Mouse (Mus musculus): ENCODE data around the gene Ifna16. TPM values are rescaled to one million over a fixed set of nuclear protein-coding genes. Genes with fewer than 3 reads are reported as not detected.

Gene Ifna16
- polyA plus RNA-seq, 1 experiment from 2014 or later, result not detected

DNA sequence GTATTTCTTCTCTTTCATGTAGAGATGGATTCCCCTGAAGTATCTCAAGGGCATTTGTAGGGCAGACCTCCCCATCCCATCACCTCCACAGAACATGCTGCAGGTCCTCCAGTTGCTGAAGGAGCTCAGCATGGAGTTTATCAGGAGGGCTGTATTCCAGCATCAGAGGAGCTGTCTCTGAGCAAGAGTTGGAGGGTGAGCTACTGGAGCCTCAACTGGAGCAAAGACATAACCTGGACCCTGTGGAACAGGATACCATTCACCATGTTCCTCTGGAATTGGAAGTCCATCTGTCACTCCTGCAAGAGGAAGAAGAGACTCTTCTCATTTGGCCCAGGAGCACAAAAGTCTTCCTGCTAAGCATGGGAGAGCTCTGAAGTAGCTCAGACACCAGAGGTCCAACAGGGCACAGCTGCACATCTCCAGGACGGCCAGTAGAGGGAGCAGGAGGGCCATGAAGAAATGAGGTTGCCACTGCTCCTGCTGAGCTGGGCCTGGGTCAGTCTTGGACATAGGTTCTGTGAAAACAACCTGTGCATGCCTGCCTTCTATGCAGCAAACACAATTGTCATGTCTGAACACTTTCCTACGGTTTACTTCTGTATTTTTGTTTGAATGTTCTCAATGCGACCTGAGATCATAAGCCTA is 19.6 kb upstream of the Ifna16 start:
- H3K27me3 ChIP-seq, result 0 out of 2 replicates have a peak, but pooled peaks cover 4% of the 10 kb centered on the region
- no peak overlapping the region for H3K4me3 ChIP-seq
- H3K9me3 ChIP-seq, result no peaks in the 10 kb centered on the region
- H3K4me2 ChIP-seq, result no peak overlapping the region
- no peak overlapping the region for H3K27ac ChIP-seq
- no peak overlapping the region for H3K9ac ChIP-seq
- H3K4me1 ChIP-seq (replicated peaks), result no peaks in the 10 kb centered on the region
- H3K36me3 ChIP-seq, result no peaks in the 10 kb centered on the region
- peak; percentile 83; the same call in 1 of the 2 replicates for ATAC-seq (ENCODE audit: low FRiP score)
- 24% methylated on average over 3 of the region's 3 CpGs for WGBS

- no peak overlapping the region for H3K9ac ChIP-seq
- no peaks in the 10 kb centered on the region for H3K4me1 ChIP-seq (replicated peaks)
- H3K27ac ChIP-seq, result no peak overlapping the region
- no peak overlapping the region for H3K4me3 ChIP-seq
- no peak for ATAC-seq (ENCODE audit: low FRiP score)
- no peaks in the 10 kb centered on the region for H3K9me3 ChIP-seq
- WGBS, result 91% methylated on average over 2 of the region's 2 CpGs
- H3K4me2 ChIP-seq, result no peak overlapping the region
- 0 out of 2 replicates have a peak, but pooled peaks cover 4% of the 10 kb centered on the region for H3K27me3 ChIP-seq
- H3K36me3 ChIP-seq, result no peaks in the 10 kb centered on the region
Observed at GRCm38 (mm10) chr4:88693392-88693791, 16.7 kb upstream of the Ifna16 start.

DNA sequence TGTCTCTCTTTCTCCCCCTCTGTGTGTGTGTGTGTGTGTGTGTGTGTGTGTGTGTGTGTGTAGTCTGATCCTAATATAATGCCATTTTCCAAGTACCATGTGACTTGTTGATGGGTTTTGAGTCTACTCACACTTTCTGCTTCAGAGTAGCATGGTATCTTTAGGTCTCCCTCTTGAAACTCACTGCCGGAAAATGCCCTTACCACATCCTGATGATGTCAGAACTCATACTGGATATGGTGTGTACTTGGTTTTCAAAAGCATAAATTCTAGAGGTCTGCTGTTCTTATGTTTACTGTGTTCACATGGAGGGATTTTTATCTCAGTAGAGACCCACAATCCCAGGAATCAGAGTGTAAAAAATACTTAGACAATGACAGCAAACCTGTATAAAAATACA is 15.8 kb upstream of the Ifna16 start:
- Histone ChIP-seq H3K4me3 (no peak overlapping the region), H3K9ac (no peak overlapping the region), H3K4me2 (no peak overlapping the region), H3K27me3 (0 out of 2 replicates have a peak, but pooled peaks cover 4% of the 10 kb centered on the region), H3K4me1 (replicated peaks) (no peaks in the 10 kb centered on the region), H3K36me3 (no peaks in the 10 kb centered on the region), H3K27ac (no peak overlapping the region), H3K9me3 (no peaks in the 10 kb centered on the region)
- ATAC-seq (ENCODE audit: low FRiP score), result no peak
- 100% methylated on average over 1 of the region's 1 CpGs for WGBS

DNA sequence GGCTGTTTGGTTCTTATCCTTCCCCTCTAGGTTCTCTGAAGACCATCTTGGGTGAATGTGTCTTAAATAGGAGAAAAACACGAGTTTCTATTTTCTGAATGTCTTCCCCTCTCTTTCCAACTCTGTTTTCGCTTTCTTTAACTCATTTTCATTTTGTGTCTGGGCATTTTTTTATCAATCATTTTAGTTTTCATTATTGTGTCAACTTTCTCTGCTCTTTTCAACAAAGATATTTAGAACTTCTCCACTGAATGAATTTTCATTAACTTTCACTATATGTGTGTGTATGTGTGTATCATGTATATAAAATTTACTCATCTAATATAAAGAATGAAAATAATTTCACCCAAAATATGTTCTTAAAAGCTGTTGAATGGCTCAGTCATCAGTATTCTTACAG is 14.5 kb upstream of the Ifna16 start, which contains the start of gene Ifnab:
Gene Ifnab, minus strand, starts transcription at position 101 of the 400 bp plus-strand sequence.
- H3K27ac ChIP-seq, result no peak within 1 kb of the TSS
- H3K4me1 ChIP-seq (replicated peaks), result no peaks in the 10 kb centered on the region
- 71% methylated on average over 2 of the region's 2 CpGs for WGBS
- no peaks in the 10 kb centered on the region for H3K36me3 ChIP-seq
- no peak within 1 kb of the TSS for H3K4me3 ChIP-seq
- no peaks in the 10 kb centered on the region for H3K9me3 ChIP-seq
- H3K4me2 ChIP-seq, result no peak within 1 kb of the TSS
- no peak for ATAC-seq (ENCODE audit: low FRiP score)
- no peak within 1 kb of the TSS for H3K9ac ChIP-seq
- 0 out of 2 replicates have a peak, but pooled peaks cover 3% of the 10 kb centered on the region for H3K27me3 ChIP-seq

DNA sequence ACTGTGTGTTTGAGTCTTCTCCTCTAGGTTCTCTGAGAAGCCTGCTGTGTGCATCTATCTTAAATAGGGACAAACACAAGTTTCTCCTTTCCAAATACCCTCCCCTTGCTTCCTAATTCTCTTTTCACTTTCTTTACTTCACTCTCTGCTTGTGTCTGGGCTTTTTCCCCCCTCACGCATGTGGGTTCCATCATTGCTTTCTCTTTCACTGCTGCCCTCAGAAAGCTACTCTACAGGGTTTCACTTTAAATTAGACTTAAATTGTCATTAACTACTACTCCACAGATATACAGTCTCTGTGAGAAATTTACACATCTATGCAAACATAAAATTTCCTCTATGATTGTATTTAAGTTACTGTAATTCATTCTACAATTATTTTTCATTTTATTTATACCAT is 7.1 kb upstream of the Ifna16 start, which contains the start of gene Ifna2:
Gene Ifna2, minus strand, starts transcription at position 101 of the 400 bp plus-strand sequence.
- H3K9me3 ChIP-seq, result no peaks in the 10 kb centered on the region
- no peak within 1 kb of the TSS for H3K4me2 ChIP-seq
- 82% methylated on average over 1 of the region's 1 CpGs for WGBS
- no peak within 1 kb of the TSS for H3K9ac ChIP-seq
- H3K27me3 ChIP-seq, result no peaks in the 10 kb centered on the region
- H3K36me3 ChIP-seq, result no peaks in the 10 kb centered on the region
- H3K4me3 ChIP-seq, result no peak within 1 kb of the TSS
- ATAC-seq (ENCODE audit: low FRiP score), result no peak
- H3K27ac ChIP-seq, result no peak within 1 kb of the TSS
- no peaks in the 10 kb centered on the region for H3K4me1 ChIP-seq (replicated peaks)

GRCm38 (mm10) chr4:88681353-88681752 is 4.6 kb upstream of the Ifna16 start:
- Histone ChIP-seq H3K9me3 (no peaks in the 10 kb centered on the region), H3K9ac (no peak overlapping the region), H3K27me3 (no peaks in the 10 kb centered on the region), H3K27ac (no peak overlapping the region), H3K4me1 (replicated peaks) (no peaks in the 10 kb centered on the region), H3K36me3 (no peaks in the 10 kb centered on the region), H3K4me2 (no peak overlapping the region), H3K4me3 (no peak overlapping the region)
- WGBS, result 83% methylated on average over 3 of the region's 3 CpGs
- ATAC-seq (ENCODE audit: low FRiP score), result no peak

GRCm38 (mm10) chr4:88680362-88680761 is 3.6 kb upstream of the Ifna16 start:
- Histone ChIP-seq H3K9me3 (no peaks in the 10 kb centered on the region), H3K36me3 (no peaks in the 10 kb centered on the region), H3K4me2 (no peak overlapping the region), H3K4me3 (no peak overlapping the region), H3K27ac (no peak overlapping the region), H3K4me1 (replicated peaks) (no peaks in the 10 kb centered on the region), H3K9ac (no peak overlapping the region), H3K27me3 (no peaks in the 10 kb centered on the region)
- 56% methylated on average over 8 of the region's 8 CpGs for WGBS
- ATAC-seq (ENCODE audit: low FRiP score), result no peak

DNA sequence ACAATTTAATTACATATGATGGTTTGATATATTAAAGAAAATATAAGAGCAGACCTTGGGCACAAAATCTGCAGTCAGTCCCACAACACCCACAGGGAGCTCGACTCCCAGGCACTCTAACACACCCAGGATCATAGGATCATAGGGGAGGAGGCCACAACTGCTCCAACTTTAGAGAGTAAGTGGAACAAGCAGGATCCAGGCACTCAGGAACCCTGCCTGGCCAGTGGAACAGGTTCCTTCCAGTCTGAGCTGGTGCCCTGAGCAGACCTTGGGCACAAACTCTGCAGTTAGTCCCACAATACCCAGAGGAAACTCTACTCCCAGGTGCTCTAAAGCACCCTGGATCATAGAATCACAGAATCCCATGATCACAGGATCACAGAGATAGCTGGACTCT is 21.3 kb downstream of the Ifna16 start:
- ATAC-seq (ENCODE audit: low FRiP score), result no peak
- H3K4me2 ChIP-seq, result no peak overlapping the region
- whole genome bisulfite sequencing, result 64% methylated on average over 1 of the region's 1 CpGs
- no peaks in the 10 kb centered on the region for H3K4me1 ChIP-seq (replicated peaks)
- H3K9ac ChIP-seq, result no peak overlapping the region
- H3K36me3 ChIP-seq, result no peaks in the 10 kb centered on the region
- no peaks in the 10 kb centered on the region for H3K27me3 ChIP-seq
- H3K27ac ChIP-seq, result no peak overlapping the region
- no peak overlapping the region for H3K4me3 ChIP-seq
- no peaks in the 10 kb centered on the region for H3K9me3 ChIP-seq

DNA sequence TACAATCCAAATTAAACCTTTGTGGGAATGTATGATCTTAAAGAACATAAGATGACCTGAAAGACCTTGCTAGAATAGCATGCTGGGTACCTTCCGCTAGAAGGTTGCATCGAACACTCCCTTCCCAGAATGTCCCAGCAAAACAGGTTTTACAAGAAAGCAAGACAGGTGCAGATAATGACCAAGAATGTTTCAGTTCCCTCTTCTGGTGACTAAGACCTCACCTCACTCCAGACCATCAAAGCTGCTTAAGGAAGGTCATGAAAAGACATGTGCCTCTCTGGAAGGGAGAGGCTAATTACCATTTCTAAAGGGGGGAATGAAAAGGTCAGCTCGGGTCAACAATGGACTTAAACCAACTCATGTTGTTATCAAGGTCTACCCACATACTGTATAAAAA is 23.1 kb downstream of the Ifna16 start:
- H3K4me1 ChIP-seq (replicated peaks), result no peaks in the 10 kb centered on the region
- H3K9me3 ChIP-seq, result no peaks in the 10 kb centered on the region
- no peak overlapping the region for H3K27ac ChIP-seq
- no peak overlapping the region for H3K9ac ChIP-seq
- no peak overlapping the region for H3K4me2 ChIP-seq
- 76% methylated on average over 3 of the region's 3 CpGs for WGBS
- ATAC-seq (ENCODE audit: low FRiP score), result no peak
- no peaks in the 10 kb centered on the region for H3K36me3 ChIP-seq
- no peak overlapping the region for H3K4me3 ChIP-seq
- no peaks in the 10 kb centered on the region for H3K27me3 ChIP-seq

GRCm38 (mm10) chr4:88644359-88644758 is 32.4 kb downstream of the Ifna16 start, which contains the start of gene Ifna13:
Gene Ifna13, minus strand, starts transcription at chr4:88644459.
- H3K9ac ChIP-seq, result no peak within 1 kb of the TSS
- no peaks in the 10 kb centered on the region for H3K9me3 ChIP-seq
- H3K4me2 ChIP-seq, result no peak within 1 kb of the TSS
- H3K4me3 ChIP-seq, result no peak within 1 kb of the TSS
- H3K36me3 ChIP-seq, result no peaks in the 10 kb centered on the region
- H3K27me3 ChIP-seq, result no peaks in the 10 kb centered on the region
- no peaks in the 10 kb centered on the region for H3K4me1 ChIP-seq (replicated peaks)
- ATAC-seq (ENCODE audit: low FRiP score), result no peak
- WGBS, result 67% methylated on average over 2 of the region's 2 CpGs
- H3K27ac ChIP-seq, result no peak within 1 kb of the TSS

DNA sequence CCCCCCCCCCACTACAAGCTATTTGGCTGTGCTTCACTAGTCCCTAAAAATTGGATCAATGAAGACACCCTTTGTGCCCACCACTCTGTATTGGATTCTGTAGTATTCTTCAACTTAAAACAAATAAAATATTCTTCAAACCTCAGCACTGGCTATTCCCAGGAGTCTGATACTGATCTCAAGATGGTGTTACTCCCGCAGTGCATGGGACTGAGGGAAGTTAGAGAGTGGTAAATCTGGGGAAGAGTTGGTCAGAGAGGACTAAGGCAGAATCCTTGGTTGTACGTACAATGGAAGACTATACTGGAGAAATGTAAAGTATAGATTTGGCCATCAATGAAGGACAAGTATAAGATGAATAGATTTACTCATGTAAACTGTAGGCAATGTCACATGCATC is 34.2 kb downstream of the Ifna16 start:
- ATAC-seq (ENCODE audit: low FRiP score), result no peak
- Histone ChIP-seq H3K9ac (no peak overlapping the region), H3K36me3 (no peaks in the 10 kb centered on the region), H3K4me3 (no peak overlapping the region), H3K4me1 (replicated peaks) (no peaks in the 10 kb centered on the region), H3K27me3 (no peaks in the 10 kb centered on the region), H3K9me3 (no peaks in the 10 kb centered on the region), H3K4me2 (no peak overlapping the region), H3K27ac (no peak overlapping the region)
- 41% methylated on average over 2 of the region's 2 CpGs for WGBS

GRCm38 (mm10) chr4:88641077-88641831 is 35.5 kb downstream of the Ifna16 start:
- ATAC-seq (ENCODE audit: low FRiP score), result peak; percentile 96
- Histone ChIP-seq H3K27ac (0 out of 2 replicates have a peak overlapping the region, but pooled peaks have one; percentile 40), H3K4me1 (replicated peaks) (no peaks in the 10 kb centered on the region), H3K36me3 (no peaks in the 10 kb centered on the region), H3K27me3 (no peaks in the 10 kb centered on the region), H3K9ac (no peak overlapping the region), H3K4me2 (peak overlapping the region; percentile 44), H3K4me3 (peak overlapping the region; percentile 28), H3K9me3 (no peaks in the 10 kb centered on the region)
- 19% methylated on average over 11 of the region's 11 CpGs for WGBS

All from hindbrain, embryonic 13.5 days (tissue).